Mouse (Mus musculus): Measurements from ENCODE around the gene Cdkn2d.

DNA sequence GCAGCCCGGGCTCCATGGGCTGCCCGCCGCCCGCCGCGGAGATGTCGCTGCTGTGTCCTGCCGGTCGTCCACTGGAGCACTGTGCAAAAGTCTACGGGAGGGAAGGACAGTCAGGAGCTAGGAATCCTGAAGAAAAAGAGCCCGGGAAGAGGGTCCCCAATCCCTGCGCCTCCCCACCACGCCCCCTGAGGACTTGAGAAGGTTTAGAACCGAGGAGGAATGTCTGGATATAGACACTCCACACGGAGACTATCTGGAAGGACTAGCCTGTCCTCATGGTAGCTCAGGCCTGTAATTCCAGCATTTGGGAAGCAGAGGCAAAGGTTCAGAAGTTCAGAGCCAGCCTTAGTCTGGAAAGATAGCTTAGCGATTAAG, 46.1 kb downstream of the Cdkn2d start:
- TF ChIP-seq POLR2A (IDR thresholded peaks at IDR 0.05; ENCODE audit: insufficient read length, low read depth) (no peak), E2F4 (IDR thresholded peaks at IDR 0.05; ENCODE audit: insufficient read depth) (no peak), CEBPB (IDR thresholded peaks at IDR 0.05; ENCODE audit: insufficient read depth, poor library complexity, severe bottlenecking) (no peak), MAX (IDR thresholded peaks at IDR 0.05; ENCODE audit: low read depth) (no peak), POLR2AphosphoS2 (IDR thresholded peaks at IDR 0.05; ENCODE audit: insufficient read length, low read depth) (no peak), TCF12 (IDR thresholded peaks at IDR 0.05; ENCODE audit: insufficient read depth, poor library complexity, severe bottlenecking) (no peak), TCF3 (IDR thresholded peaks at IDR 0.05; ENCODE audit: insufficient read length, low read depth) (no peak), SRF (IDR thresholded peaks at IDR 0.05; ENCODE audit: control insufficient read depth, insufficient read length, low read depth) (no peak), USF1 (IDR thresholded peaks at IDR 0.05; ENCODE audit: low read depth) (no peak), MYOD1 (IDR thresholded peaks at IDR 0.05; ENCODE audit: control insufficient read depth in 1 of 3, insufficient read length in 2 of 3, low read depth in 2 of 3) (no peak), REST (IDR thresholded peaks at IDR 0.05; ENCODE audit: insufficient read depth, insufficient read length) (no peak), MYOG (IDR thresholded peaks at IDR 0.05; ENCODE audit: control insufficient read depth in 1 of 3, insufficient read depth in 1 of 3, insufficient read length in 2 of 3, low read depth in 2 of 3) (no peak)
